Mouse (Mus musculus): ENCODE measurements around the gene Atf2.
"Not testable (repeated sequence)": the region's sequence is repeated elsewhere in the genome, so short reads cannot be mapped to it uniquely, and the experiment has no call there.

Atf2 gene

DNA sequence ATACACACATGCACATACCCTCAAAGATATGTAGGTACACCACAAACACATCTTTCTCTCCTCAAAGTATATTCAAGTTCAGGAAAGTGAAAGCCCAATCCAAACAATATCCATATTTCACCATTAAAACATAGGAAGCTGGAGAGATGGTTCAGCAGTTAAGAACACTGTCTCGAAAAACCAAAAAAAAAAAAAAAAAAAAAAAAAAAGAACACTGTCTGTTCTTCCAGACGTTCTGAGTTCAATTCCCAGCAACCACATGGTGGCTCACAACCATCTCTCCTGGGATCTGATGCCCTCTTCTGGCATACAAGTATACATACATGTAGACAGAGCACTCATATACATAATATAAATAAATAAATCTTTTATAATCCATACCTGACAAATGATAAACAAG lies 6.4 kb downstream of the Atf2 start:
- no peak for DNase-seq (ENCODE audit: low read depth, low spot score)

DNA sequence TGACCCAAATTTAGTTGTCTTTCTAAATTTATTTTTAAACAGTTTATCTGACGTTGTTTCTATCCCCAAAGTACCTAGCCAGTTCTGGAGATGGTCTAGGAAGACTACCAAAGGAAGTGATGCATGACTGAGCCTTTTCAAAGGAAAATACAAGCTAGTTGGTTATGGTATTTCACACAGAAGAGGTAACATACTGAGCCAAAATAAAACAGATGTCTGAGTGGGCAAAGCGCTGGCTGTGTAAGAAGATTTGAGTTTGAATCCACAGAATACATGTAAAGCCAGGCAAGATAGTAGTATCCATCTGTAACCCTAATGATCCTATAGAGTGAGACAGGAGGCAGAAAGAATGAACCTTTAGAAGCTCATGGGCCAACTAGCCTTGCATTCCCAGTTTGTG lies 14.5 kb downstream of the Atf2 start:
- no peak for DNase-seq (ENCODE audit: low read depth, low spot score)

DNA sequence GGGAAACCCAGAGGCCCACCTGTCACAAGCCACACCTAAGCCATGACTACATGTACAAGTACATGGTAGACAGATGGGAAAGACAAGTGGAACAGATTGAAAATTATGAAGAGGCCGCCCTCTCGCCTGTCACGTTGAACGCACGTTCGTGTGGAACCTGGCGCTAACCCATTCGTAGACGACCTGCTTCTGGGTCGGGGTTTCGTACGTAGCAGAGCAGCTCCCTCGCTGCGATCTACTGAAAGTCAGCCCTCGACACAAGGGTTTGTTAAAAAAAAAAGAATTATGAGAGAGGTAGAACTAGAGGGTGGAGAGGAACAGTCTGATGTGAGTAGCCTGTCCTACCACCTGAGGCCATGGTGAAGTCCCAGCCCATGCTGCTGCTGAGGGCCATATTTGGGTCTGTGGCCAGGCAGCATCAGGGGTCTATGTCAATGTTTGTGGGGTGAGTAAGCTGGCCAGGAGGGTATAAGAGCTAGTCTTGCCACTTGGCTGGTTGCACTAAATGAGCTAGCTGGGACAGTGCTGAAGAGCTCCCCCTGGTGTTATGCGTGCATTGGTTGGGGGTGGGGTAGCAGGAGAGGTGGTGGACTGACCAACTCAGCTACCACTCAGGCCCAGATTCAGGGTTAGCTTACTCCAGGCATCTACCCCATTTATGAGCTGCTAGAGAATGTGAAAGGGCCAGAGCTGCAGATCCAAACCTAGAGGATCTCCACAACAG lies 24.5 kb downstream of the Atf2 start:
- no peak for DNase-seq (ENCODE audit: low read depth, low spot score)

DNA sequence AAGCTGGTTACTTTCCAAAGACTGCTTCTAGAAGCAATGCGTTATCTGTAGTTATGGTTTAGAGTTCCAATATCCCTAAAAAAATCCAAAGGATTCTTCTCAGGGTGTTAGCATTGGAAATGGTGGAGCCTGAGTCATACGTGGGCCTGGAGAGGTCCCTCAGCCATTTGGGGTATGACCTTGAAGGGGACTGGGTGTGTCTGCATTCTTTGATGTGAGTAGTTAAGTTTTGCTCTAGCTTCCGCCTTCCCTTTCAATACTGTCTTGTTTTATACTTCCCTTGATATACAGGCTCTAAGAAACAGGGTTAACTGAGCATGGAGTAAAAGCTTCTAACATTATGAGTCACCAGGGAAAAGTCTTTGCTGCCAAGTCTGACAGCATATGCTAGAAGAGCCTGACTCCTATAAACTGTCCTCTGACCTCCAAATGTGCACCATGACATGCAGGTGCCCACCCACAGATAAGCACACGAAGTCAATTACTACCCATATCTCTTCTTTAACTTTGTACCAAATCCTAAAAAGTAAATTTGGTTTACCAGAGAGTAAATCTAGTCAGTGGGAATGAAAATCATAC lies 32.3 kb downstream of the Atf2 start:
- DNase-seq (ENCODE audit: low read depth, low spot score): no peak

DNA sequence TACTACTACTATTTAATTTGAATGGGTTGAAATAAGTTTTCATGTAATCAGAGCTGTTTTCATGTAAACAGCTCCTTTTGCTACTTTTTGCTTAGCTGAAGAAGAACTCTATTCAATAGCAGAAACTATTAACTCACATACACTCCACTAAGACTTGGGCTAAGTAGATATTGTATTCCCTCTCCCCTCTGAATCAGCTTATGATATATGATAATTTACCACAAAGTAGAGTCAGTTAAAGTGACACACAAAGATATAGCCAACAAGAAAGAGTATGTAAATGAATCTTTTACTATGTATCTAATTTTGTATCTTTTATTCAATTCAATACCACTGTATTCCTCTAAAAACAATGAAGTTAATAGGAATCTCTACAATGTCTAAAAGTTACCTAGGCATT lies 35.1 kb downstream of the Atf2 start:
- no peak for DNase-seq (ENCODE audit: low read depth, low spot score)

DNA sequence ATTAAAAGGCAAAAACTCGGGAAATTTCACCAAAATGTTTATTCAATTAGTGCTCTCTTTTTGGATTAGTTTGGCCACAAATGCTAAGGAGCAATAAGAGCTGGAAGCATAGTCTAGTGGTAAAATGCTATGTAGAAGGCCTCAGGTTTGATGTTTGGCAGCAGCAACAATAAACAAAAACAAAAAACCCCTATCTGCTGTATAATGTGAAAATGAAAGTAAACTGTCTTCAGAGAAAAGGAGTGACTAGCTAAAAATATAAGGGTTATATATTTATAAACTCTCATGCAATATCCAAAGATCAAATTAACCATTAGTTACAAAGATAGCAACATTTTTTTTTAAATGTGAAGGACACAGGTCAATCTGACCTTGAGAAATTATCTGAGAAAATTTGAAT lies 36.2 kb downstream of the Atf2 start:
- no peak for DNase-seq (ENCODE audit: low read depth, low spot score)

DNA sequence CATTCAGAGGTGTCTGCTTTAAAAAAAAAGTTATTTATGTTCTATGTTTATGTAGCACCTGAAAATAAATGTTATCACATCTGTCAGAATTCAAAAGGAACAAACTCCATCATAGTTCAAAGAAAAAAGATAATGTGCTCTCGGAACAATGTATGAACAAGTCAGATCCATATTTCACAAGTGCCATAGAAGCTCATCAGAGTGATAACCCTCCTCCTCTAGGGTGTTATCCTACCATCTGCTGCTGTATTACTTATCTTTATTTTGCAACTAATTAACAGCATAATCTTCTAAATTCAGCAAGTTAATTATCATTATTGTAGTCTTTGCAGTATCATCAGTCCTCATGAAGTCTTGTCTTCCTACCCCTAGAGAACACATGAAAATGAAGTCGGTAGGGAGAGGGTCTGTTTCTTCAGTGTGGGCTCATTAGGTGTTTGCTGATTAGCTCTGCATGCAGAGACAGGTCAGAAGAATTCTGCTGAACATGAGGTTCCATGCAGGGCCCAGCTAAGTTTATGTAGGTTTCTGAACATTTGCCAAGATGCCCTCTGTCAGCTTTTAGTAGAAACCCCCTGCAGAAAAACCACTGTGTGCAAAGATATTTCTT lies 57.9 kb downstream of the Atf2 start:
- DNase-seq (ENCODE audit: low read depth, low spot score): no peak

DNA sequence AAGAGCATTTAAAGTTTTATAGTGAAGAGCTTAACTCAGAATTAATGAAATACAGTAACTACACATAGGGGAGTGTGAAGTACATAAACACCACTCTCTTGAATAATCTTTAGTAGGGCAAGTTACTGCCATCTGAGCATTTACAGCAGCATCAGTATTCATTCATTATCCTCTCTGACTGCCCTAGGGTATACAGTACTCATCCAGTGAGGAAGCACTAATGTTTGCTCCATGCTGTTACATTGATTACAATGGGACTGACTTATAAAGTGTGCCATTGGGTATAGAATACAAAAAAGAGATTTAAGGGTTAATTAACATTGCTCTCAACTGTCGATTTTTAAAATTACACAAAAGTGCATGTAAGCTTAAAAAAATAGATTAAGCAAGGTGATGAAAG lies 59.2 kb downstream of the Atf2 start:
- DNase-seq (ENCODE audit: low read depth, low spot score): no peak

DNA sequence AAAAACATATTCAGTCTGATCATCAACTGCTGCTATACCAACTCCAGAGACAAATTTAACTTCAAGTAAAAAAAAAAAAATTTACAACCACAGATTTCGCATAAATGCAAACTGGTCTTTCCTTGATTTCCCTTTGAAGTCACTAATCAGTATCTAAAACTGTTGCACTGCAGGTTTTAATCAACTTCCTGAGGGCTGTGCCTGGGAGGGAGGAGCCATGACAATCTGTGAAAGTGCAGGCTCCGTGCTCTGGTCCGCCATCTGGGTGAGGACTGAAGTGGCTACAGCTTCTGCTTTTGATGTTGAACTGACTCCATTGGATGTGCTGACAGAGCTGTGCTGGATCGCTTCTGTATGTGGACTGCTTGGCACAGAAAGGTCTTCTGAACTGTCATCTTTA lies 73.7 kb downstream of the Atf2 start:
- DNase-seq (ENCODE audit: low read depth, low spot score): no peak

DNA sequence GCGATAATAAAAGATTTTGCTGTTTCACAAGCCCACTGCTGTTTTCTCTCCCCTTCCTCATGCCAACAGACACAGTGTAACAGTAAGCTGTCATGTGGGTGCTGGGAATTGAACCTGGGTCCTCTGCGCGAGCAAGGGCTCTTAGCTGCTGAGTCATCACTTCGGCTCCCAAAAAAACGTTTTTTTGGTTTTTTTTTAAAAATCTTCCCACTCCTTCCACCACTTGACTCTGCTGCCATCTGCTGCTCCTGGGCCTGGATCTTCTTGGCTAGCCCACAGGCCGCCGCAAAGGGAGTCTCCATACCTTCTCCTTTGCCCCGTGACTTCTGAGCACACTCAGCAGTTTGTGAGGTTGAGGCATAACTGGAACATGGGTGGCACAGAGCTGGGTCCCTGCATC lies 84.8 kb downstream of the Atf2 start:
- no peak for DNase-seq (ENCODE audit: low read depth, low spot score)

DNA sequence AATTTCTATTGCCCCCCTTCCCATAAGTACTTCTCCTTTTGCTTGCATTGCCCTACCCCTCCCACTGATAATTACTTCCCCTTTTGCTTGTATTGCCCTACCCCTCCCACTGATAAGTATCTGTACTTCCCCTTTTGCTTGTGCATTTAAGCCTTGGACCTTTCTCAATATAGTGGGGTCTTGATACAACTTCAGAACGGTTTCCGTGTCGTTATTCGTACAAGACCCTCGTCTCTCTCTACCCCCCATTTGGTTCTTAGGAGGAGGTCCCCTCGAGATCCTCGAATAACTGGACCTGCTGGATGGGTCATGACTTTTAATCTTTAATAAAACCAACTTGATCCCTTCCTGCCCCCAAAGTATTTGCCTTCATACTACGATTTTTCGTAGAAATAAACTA lies 92.3 kb downstream of the Atf2 start:
- not testable (repeated sequence) for DNase-seq (ENCODE audit: low read depth, low spot score)

DNA sequence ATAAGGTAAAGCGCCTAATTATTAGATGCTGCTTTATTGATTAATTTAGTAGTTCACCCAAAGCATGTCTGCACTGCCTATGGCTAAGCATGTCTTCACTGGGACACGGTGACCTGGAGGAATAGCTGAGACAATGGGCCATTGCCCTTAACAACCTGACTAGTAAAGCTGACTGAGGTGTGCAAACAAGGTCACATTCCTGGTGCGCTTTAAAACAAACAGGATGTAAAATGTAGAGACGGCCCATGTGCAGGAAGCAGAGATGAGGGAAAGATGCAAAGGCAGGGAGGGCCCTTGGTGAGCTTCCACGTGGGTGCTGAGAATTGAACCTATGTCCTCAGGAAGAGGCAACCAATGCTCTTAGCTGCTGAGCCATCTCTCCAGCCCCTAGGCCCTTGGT lies 93.7 kb downstream of the Atf2 start:
- no peak for DNase-seq (ENCODE audit: low read depth, low spot score)

DNA sequence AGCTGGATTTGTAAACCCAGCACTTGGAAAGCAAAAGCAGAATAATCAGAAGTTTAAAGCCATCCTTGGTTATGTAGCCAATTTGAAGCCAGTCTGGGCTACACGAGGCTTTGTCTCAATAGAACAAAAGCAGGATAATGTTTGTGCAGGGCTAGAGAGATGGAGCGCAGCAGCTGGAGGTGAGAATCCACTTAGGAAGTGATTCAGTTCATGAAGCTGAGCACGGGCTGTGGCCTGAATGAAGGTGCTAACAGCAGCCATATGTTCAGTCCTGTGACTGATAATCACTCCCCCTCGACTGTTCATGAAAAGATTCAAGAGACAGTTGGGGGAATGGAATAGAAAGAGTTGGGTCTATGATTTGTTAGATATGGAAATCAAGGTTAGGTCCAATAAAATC lies 94.3 kb downstream of the Atf2 start:
- no peak for DNase-seq (ENCODE audit: low read depth, low spot score)

DNA sequence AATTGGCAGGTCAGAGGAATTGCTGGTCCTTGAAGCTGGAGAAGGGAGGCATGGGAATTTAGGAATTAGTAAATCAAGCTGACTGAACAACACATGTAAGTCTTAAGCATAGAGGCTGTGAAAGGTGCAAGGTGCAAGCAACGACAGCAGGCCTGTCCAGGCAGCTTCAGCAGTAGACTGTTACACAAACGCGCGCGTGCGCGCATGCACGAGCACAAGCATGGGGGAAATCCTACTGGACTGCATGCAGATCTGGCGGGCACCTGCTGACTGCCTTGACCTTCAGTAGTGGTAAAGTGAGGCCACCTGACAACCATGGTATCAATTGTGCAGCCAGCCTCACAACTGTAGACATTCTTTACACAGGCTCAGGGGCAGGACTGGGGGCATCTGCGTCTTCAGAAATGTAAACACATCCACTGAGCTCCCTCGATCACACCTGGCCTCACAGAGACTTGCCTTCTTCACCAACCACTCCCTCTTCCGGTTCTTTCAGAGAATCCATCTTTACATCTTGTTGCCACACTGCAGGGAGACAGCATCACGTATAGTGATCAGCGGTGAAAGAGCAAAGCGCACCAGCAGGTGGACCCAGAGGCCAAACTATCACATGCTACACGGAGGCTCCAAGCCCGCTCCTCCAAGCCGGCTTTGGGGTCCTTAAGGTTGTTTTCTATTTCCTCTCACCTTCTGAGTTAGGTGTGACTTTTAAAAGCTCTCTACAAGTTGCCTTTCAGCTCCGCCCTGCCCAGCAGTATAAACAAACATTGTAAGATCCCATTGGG lies 100.4 kb downstream of the Atf2 start:
- no peak for DNase-seq (ENCODE audit: low read depth, low spot score)

DNA sequence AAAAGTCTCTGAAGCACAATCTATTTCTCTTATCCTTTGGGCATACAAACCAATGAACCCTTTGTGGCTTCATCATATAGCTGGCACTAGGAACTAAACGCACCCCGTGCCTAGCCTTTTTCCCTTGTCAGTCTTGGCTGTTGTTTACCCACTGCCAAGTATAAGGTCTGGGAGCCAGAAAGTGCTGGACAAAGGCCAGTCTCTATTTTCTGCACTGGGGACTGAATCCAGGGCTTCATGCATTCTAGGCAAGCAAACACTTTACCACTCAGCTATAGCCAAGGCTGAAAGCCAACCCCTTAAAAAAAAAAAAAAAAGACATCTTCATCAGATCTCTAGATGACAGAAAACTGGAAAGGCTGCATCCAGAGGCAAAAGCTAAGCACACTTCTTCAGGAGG lies 102.1 kb downstream of the Atf2 start:
- no peak for DNase-seq (ENCODE audit: low read depth, low spot score)

DNA sequence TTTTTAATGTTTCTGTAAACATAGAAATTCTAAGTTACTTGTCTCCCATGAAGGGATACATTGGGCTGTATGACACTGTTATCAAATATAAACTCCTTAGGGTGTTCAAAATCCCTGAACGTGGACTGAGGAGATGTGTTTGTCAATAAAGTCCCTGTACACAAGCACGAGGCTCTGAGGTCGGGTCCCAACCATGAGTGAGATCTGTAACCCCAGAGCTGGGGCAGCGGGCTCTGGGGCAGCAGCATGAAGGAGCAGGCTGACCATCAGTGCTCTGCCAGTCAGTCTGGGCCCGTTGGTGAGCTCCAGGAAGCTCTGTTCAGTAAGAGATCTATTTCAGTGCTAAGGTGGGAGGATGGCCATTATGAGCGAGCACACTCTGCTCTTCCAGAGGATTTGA lies 104.0 kb downstream of the Atf2 start:
- DNase-seq (ENCODE audit: low read depth, low spot score): no peak

DNA sequence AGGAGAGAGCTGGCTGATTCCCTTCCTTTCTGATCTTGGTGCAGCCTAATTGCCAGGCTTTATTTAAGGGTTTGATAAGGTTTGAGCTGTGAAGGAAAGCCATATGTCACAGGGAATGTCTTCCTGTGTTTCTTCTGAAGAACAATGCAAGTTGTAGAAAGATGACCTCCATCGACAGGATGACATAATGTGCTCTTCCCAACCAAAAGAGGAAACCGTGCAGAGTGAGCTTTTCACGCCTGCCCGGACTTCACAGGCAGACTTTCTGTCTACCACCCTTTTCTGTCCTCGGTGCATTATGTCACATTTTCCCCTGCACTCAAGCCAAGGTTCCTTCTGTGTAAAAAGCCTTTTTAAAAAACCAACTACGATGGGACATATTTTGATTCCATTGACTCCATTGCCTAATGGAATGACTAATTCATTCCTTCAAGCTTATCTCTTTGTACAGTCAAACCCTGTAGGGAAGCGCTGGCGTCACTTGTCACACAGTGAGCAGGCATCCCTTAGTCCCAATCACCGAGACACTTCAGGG lies 110.0 kb downstream of the Atf2 start:
- no peak for DNase-seq (ENCODE audit: low read depth, low spot score)

DNA sequence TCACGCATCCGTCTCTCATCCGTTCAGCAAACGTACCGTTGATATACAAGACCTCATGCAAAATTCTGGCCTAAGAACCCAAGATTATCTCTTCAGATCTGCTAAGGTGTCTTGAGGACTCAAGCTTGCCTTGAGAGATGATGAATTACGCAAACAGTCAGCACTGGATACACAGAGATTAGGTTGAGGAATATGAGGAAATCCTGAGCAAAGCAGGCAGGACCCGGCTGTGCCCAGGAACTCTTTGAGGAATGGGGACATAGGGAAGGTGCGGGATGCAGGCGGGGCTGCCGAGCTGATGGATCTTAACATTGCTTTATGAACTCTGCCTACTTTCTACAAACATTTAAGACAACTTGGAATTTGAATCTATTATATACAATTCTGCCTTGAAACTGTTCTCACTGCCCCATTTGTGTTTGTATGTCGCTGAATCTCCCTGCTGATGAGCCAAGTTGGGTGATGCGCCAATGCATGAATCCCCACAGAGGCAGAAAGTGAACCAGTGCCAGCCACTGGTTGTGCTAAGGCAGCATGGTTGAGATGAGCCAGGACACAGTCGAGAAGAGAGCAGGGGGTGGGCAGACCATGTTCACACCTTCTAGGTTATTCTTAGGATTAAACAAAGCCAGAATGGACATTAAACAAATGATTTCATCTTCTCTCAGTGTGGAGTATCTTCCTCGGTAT lies 112.0 kb downstream of the Atf2 start:
- no peak for DNase-seq (ENCODE audit: low read depth, low spot score)

DNA sequence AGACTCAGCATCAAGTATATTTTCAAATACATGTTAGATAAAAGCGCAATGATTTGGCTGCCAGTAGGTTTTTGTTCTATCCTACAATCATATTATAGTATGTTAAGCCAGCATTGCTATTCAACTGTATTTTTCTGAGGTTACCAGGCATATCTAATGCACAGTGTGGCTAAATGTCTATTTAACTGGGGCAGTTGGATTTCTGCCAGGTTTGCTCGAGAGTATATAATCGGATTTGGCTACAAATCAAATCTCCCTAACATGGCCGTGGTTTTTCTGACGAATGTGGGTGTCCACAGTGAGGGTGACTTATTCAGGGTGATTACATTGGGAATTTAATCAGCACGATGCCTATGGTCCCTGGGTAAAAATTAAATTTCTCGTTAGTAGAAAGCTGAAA lies 112.6 kb downstream of the Atf2 start:
- DNase-seq (ENCODE audit: low read depth, low spot score): no peak

DNA sequence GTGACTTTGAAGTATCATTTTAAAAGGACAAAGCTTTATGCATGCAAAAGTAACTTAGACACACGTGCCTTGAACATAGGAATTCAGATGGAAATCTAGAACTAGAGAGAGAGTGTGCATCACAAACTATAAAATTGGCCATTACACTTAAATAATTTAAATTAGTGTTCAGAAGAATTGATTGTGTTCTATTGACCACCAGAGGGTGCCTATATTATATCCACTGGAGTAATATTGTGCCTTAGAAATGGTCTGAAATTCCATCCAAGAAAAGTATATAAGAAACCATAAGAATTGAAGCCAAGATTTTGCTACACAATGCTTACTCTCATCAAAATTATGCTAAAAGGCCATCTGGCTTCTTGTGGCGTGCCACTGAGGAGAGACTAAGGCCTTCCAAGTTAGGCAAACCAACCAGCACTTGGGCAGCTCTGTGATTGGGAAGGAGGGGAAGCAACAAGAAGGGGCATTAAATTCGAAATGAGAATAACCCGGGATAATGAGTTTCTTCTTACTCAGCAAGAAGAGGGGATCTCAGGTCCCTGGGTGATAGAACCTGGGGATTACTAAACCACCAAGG lies 113.3 kb downstream of the Atf2 start:
- no peak for DNase-seq (ENCODE audit: low read depth, low spot score)

DNA sequence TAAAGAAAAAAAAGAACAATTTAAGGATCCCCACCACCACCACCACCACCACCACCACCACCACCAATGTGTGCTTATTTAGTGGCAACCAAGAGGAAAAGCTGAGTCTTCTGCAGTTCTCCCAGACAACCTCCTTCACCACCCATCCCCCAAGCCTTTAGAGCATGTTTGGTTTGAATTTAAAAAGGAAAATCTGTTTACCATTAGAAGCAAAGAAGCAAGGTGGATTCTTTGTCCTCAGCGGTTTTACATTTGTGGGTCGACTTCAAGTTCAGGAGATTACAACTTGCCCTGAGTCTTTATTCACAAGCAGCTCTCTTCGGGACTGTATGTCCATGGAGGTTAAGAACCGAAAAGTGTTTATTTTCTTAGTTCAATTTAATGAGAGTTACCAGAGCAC lies 115.5 kb downstream of the Atf2 start:
- no peak for DNase-seq (ENCODE audit: low read depth, low spot score)
